Mouse (Mus musculus) liver, embryonic 16.5 days (tissue): ENCODE data around the gene Lpcat3. TPM values are rescaled to one million over a fixed set of nuclear protein-coding genes. Genes with fewer than 3 reads are reported as not detected.

Source experiments
- ATAC-seq: fragments of 200-750 bp; cut with Nextera tagmentation; 2 replicates; pipeline ENCODE4 v1.8.0; 2017; ENCODE audit warnings: low read depth, mild to moderate bottlenecking, moderate number of reproducible peaks, moderate library complexity
- H3K27ac ChIP-seq: fragments of 300-500 bp; sonication (generic); 2 replicates; pipeline ENCODE4 v1.5.1; 2014; ENCODE audit warnings: mild to moderate bottlenecking, low read length
- H3K27me3 ChIP-seq: fragments of 300-500 bp; sonication (generic); 2 replicates; pipeline ENCODE4 v1.6.1; 2014; ENCODE audit warnings: low read depth, low read length, mixed read lengths; ENCODE audit not compliant: control insufficient read depth, insufficient read depth
- H3K36me3 ChIP-seq: fragments of 300-500 bp; sonication (generic); 2 replicates; pipeline ENCODE4 v1.6.1; 2014; ENCODE audit warnings: mild to moderate bottlenecking; ENCODE audit not compliant: control insufficient read depth, insufficient read depth
- H3K4me1 ChIP-seq: fragments of 300-500 bp; sonication (generic); 2 replicates; pipeline ENCODE4 v1.6.1; 2014; ENCODE audit warnings: low read depth, low read length, mixed read lengths; ENCODE audit not compliant: control insufficient read depth
- H3K4me2 ChIP-seq: fragments of 300-500 bp; sonication (generic); 2 replicates; pipeline ENCODE4 v1.6.1; 2014; ENCODE audit warnings: low read depth, low read length, mixed read lengths
- H3K4me3 ChIP-seq: fragments of 300-500 bp; sonication (generic); 2 replicates; pipeline ENCODE4 v1.5.1; 2014; ENCODE audit warnings: low read depth, mild to moderate bottlenecking, low read length
- H3K9ac ChIP-seq: fragments of 300-500 bp; sonication (generic); 2 replicates; pipeline ENCODE4 v1.6.1; 2014; ENCODE audit warnings: low read depth, low read length
- H3K9me3 ChIP-seq: fragments of 300-500 bp; sonication (generic); replicated peaks from 2 replicates; pipeline ENCODE4 v1.6.1; 2016; ENCODE audit warnings: low read length; ENCODE audit not compliant: control insufficient read depth
- WGBS: fragments of 180-500 bp; shearing (Covaris S2); extraction: QIAGEN DNeasy Blood & Tissue Kit; methylation state at CpG from one replicate; pipeline ENCODE4 v1.1.7; 2014; ENCODE audit not compliant: insufficient replicate concordance; 5-methylcytosine and 5-hydroxymethylcytosine counted together
- microRNA counts: library from miRNA; unstranded; fragments of <30 nt; microRNA quantifications from one replicate; lab custom pipeline; 2016
- microRNA-seq: library from miRNA; unstranded; fragments of <30 nt; microRNA quantifications from one replicate; pipeline ENCODE4, GENCODE M21; 2016
- polyA plus RNA-seq: library from polyadenylated mRNA; unstranded; fragments of >200 nt; fragmentation: Nextera tagmentation; extraction: Ambion mirVana; gene quantifications from 2 replicates; pipeline ENCODE4 v1.2.1, GENCODE M21; 2015

The Lpcat3 gene
- polyA plus RNA-seq, 1 experiment from 2014 or later = 88.6 TPM

DNA sequence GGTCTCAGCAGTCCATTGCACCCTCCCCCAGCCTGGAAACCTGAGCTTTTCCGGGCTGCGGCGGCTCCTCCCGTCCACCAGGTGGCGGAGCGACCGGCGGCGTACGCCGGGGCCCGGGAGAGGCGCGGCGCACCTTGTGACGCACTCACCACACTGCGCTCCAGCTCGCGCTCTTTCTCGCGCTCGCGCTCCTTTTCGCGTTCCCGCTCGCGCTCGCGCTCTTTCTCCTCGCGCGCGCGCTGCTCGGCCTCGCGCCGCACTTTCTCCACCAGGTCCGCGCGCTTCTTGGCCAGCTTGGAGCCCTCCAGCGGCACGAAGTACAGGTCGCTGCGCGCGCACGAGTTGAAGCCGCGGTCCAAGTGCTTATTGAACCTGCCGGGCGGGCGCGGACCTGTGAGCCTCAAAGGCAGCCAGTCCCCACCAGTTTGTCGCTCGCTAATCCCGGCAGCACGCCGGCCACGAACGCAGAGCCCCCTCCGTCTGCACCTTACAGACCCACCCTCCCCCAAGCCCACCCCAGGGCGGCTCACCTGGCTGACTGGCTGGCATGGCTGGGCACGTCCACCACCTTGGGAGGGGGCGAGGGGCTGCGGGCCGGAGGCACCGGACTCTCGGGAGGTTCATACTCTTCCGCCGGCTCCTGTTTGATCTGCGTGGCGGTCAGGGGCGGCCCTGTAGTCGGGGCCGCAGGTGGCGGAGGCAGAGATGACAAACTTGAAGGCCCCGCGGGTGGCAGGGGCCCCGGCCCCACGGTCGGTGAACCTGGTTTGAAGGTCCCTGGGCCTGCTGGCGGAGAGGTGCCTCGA lies 82.9 kb downstream of the Lpcat3 start:
- Histone ChIP-seq H3K36me3 (no peaks in the 10 kb centered on the region), H3K4me3 (peak overlapping the region; percentile 74), H3K27ac (peak overlapping the region; percentile 85), H3K9ac (peak overlapping the region; percentile 96), H3K4me2 (peak overlapping the region; percentile 100), H3K9me3 (no peaks in the 10 kb centered on the region), H3K27me3 (no peaks in the 10 kb centered on the region), H3K4me1 (peaks cover 21% of the 10 kb centered on the region)
- under 1% methylated on average over 84 of the region's 85 CpGs for WGBS
- peak; percentile 83 for ATAC-seq

DNA sequence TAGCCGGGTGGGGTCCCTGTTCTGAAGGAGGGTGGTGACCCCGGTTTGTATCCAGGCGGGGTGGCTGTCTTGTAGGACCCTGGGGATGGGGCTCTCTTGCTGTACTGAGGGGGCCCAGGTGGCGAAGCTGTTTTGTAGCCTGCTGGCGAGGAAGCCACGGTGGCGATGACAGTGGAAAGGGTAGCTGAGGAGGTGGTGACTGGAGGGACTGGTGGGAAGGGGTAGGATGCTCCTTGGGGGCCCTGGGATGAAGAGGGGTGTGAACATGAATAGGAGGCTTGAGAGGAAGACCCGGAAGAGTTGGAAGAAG lies 83.4 kb downstream of the Lpcat3 start:
- no peak for ATAC-seq
- peak overlapping the region; percentile 100 for H3K4me2 ChIP-seq
- no peaks in the 10 kb centered on the region for H3K9me3 ChIP-seq
- WGBS = 24% methylated on average over 8 of the region's 8 CpGs
- H3K27ac ChIP-seq = peak overlapping the region; percentile 85
- peaks cover 21% of the 10 kb centered on the region for H3K4me1 ChIP-seq
- H3K27me3 ChIP-seq = no peaks in the 10 kb centered on the region
- peak overlapping the region; percentile 96 for H3K9ac ChIP-seq
- no peaks in the 10 kb centered on the region for H3K36me3 ChIP-seq
- peak overlapping the region; percentile 74 for H3K4me3 ChIP-seq

DNA sequence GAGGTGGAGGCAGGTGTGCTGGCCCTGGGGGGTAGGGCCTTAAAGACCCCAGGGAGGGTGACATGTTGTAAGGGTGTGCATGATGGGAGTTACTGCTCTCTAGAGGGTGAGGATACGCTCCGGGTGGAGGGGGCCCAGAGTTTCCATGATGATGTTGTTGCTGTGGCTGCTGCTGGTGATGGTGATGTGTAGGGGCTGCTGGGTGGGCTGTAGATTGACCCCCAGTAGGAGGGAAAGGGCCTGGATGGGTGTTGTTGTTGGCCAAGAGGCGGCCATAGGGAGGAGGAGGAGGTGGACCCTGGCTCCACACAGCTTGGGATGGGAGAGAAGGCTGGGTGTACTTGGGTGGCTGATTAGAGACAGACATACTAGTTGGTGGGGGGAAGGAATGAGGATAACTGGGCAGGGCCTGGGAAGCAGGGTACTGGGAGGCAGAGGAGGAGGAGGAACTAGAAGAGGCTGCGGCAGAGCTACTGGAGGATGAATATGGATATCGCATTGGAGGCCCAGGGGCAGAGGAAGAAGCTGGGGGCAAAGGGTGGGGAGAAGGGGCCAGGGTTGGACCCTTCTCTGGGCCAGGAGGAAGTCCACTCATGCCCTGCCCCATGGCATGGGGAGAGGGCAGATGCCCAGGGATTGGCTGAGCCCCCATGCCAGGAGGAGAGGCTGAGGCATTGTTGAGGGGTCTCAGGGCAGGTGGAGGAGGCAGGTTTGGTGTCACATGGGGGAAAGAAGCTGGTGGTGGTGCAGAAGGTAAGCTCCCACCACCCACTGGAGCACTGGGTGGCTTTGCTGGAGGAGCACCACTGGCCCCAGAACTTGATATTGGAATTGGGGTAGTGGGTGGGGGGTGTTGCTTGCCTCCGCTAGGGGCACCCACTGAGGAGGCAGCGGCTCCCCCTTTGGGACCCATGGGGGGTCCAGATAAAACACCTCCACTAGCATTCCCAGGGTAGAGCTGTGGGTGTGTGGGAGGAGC lies 84.1 kb downstream of the Lpcat3 start:
- H3K4me3 ChIP-seq = no peak overlapping the region; the same call in 1 of the 2 replicates
- 84% methylated on average over 7 of the region's 7 CpGs for WGBS
- H3K36me3 ChIP-seq = no peaks in the 10 kb centered on the region
- H3K4me1 ChIP-seq = peaks cover 16% of the 10 kb centered on the region
- H3K9me3 ChIP-seq = no peaks in the 10 kb centered on the region
- H3K27me3 ChIP-seq = no peaks in the 10 kb centered on the region
- peak overlapping the region; percentile 100; the same call in 1 of the 2 replicates for H3K4me2 ChIP-seq
- no peak for ATAC-seq
- H3K9ac ChIP-seq = no peak overlapping the region; the same call in 1 of the 2 replicates
- H3K27ac ChIP-seq = no peak overlapping the region

DNA sequence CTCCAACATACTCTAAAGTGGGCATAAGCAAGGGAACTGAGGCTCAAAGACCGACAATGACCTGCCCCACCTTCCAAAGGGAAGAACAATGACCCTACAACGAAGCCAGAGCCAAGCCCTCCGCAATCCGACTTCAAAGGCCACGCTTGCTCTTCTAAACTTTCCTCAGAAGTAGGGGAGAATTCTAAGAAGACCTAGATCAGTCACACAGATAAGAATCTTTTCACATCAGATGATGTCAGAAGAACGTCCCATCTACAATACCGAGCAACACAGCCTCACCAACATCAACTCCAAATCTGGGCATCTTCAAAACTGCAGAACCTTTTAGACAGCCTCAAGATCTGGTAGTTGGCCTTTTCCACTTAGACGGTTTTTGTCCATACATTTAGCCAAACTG lies 87.6 kb downstream of the Lpcat3 start:
- H3K9ac ChIP-seq = no peak overlapping the region
- ATAC-seq = no peak
- H3K4me2 ChIP-seq = no peak overlapping the region
- H3K4me3 ChIP-seq = no peak overlapping the region
- H3K4me1 ChIP-seq = peaks cover 10% of the 10 kb centered on the region
- H3K27ac ChIP-seq = no peak overlapping the region
- 66% methylated on average over 8 of the region's 8 CpGs for WGBS
- no peaks in the 10 kb centered on the region for H3K36me3 ChIP-seq
- H3K27me3 ChIP-seq = peaks cover 15% of the 10 kb centered on the region
- H3K9me3 ChIP-seq = no peaks in the 10 kb centered on the region

DNA sequence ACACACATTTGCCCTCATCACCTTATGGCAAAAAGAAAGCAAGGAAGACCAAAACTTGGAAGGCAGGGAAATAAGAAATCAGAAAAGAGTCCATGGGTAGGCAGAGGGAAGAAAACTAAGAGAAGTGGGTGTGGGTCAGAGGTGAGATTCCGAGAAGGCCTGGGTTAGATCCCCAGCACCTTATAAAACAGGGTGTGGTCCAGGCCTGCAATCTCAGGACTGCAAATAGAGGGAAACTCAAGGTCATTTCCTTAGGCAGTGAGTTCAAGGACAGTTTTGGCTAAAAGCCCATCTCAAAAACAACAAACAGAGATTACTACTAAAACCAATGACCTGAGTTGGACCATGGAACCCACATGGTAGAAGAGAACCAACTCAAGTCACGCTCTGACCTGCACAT lies 91.0 kb downstream of the Lpcat3 start:
- no peak overlapping the region for H3K4me2 ChIP-seq
- H3K27me3 ChIP-seq = peaks cover 48% of the 10 kb centered on the region
- peaks cover 6% of the 10 kb centered on the region for H3K4me1 ChIP-seq
- no peak overlapping the region for H3K27ac ChIP-seq
- H3K9ac ChIP-seq = no peak overlapping the region
- no peaks in the 10 kb centered on the region for H3K36me3 ChIP-seq
- WGBS = 62% methylated on average over 2 of the region's 2 CpGs
- no peak for ATAC-seq
- H3K4me3 ChIP-seq = no peak overlapping the region
- H3K9me3 ChIP-seq = no peaks in the 10 kb centered on the region

MicroRNAs within 50 kb of the gene (microRNA counts, 519-probe panel; counts per million panel counts)
- microRNA mmu-miR-141 (lab: Ali Mortazavi, UCI) = 1,647 counts per million, percentile 16 among the panel's probes with 10 or more counts
- 2,220 counts per million, percentile 40 among the panel's probes with 10 or more counts for microRNA mmu-miR-200c (lab: Ali Mortazavi, UCI)

Small RNAs within 50 kb of the gene (microRNA-seq; reads per million reads assigned to microRNA genes)
- gene Mir141 = 70.4 reads per million, percentile 50 among the genes with 10 or more reads in this experiment
- gene Mir200c = 473 reads per million, percentile 69 among the genes with 10 or more reads in this experiment

Other genes starting within 250 kb of the Lpcat3 start
- gene Pex5, start 248.0 kb upstream of the Lpcat3 start, polyA plus RNA-seq = 27.1 and 28.2 TPM in 2 replicates
- 4.9 and 5.1 TPM in 2 replicates for gene Clstn3, start 198.2 kb upstream of the Lpcat3 start, polyA plus RNA-seq
- 14.1 and 15.8 TPM in 2 replicates for gene C1rl, start 169.9 kb upstream of the Lpcat3 start, polyA plus RNA-seq
- 26.7 and 30.1 TPM in 2 replicates for gene C1ra, start 150.6 kb upstream of the Lpcat3 start, polyA plus RNA-seq
- 75.8 and 79.9 TPM in 2 replicates for gene C1s1, start 120.7 kb upstream of the Lpcat3 start, polyA plus RNA-seq
- not detected in 2 replicates for gene C1rb, start 92.7 kb upstream of the Lpcat3 start, polyA plus RNA-seq
- gene C1s2, start 26.9 kb upstream of the Lpcat3 start, polyA plus RNA-seq = 0.04 TPM in 1 of 2 replicates, not detected in the other
- 105 and 121 TPM in 2 replicates for gene Emg1, start 49.2 kb downstream of the Lpcat3 start, polyA plus RNA-seq
- 206 and 214 TPM in 2 replicates for gene Phb2, start 49.3 kb downstream of the Lpcat3 start, polyA plus RNA-seq
- gene Ptpn6, start 75.7 kb downstream of the Lpcat3 start, polyA plus RNA-seq = 38.2 and 38.3 TPM in 2 replicates
- gene Grcc10, start 78.3 kb downstream of the Lpcat3 start, polyA plus RNA-seq = 80.7 and 83.6 TPM in 2 replicates
- not detected in 2 replicates for gene Gm45234, start 93.0 kb downstream of the Lpcat3 start, polyA plus RNA-seq
- gene Atn1, start 93.5 kb downstream of the Lpcat3 start, polyA plus RNA-seq = 1.3 and 1.7 TPM in 2 replicates
- gene Eno2, start 106.6 kb downstream of the Lpcat3 start, polyA plus RNA-seq = 0.40 and 0.43 TPM in 2 replicates
- gene Lrrc23, start 116.7 kb downstream of the Lpcat3 start, polyA plus RNA-seq = not detected in 2 replicates
- 8.6 and 9.1 TPM in 2 replicates for gene Spsb2, start 145.6 kb downstream of the Lpcat3 start, polyA plus RNA-seq
- gene Tpi1, start 151.3 kb downstream of the Lpcat3 start, polyA plus RNA-seq = 450 and 452 TPM in 2 replicates
- 50.0 and 52.7 TPM in 2 replicates for gene Usp5, start 166.5 kb downstream of the Lpcat3 start, polyA plus RNA-seq
- gene Cdca3, start 166.5 kb downstream of the Lpcat3 start, polyA plus RNA-seq = 171 and 180 TPM in 2 replicates
- 0.13 and 0.31 TPM in 2 replicates for gene Gnb3, start 177.2 kb downstream of the Lpcat3 start, polyA plus RNA-seq
- gene P3h3, start 194.7 kb downstream of the Lpcat3 start, polyA plus RNA-seq = 0.62 and 0.76 TPM in 2 replicates
- gene Gpr162, start 201.0 kb downstream of the Lpcat3 start, polyA plus RNA-seq = 0.02 TPM in 1 of 2 replicates, not detected in the other
- gene Cd4, start 225.2 kb downstream of the Lpcat3 start, polyA plus RNA-seq = 0.11 and 0.14 TPM in 2 replicates
- 0.12 and 0.15 TPM in 2 replicates for gene Lag3, start 248.7 kb downstream of the Lpcat3 start, polyA plus RNA-seq